Mouse (Mus musculus): Measurements from ENCODE around the gene Nid1.
"Not testable (repeated sequence)": the region's sequence is repeated elsewhere in the genome, so short reads cannot be mapped to it uniquely, and the experiment has no call there.

Gene Nid1

DNA sequence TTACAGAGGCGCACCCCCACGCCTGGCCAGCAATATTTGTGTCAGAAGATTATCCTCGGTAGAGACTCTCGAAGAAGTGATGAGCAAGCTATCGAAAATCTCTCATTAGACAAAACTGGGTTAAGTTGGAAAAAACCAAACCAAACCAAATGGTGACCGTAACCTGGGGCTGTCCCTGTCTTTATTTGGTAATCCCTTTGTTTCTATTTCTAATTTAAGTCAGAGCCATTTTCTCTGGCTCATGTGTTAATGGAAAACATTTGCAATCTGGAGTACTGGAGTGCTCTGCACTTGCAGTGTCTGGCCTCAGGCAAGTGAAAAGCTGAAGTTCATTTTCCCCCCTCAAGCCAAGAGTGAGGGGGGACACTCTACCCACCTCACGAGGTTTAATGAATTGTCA lies 16.9 kb downstream of the Nid1 start:
- DNase-seq = not testable (repeated sequence)

DNA sequence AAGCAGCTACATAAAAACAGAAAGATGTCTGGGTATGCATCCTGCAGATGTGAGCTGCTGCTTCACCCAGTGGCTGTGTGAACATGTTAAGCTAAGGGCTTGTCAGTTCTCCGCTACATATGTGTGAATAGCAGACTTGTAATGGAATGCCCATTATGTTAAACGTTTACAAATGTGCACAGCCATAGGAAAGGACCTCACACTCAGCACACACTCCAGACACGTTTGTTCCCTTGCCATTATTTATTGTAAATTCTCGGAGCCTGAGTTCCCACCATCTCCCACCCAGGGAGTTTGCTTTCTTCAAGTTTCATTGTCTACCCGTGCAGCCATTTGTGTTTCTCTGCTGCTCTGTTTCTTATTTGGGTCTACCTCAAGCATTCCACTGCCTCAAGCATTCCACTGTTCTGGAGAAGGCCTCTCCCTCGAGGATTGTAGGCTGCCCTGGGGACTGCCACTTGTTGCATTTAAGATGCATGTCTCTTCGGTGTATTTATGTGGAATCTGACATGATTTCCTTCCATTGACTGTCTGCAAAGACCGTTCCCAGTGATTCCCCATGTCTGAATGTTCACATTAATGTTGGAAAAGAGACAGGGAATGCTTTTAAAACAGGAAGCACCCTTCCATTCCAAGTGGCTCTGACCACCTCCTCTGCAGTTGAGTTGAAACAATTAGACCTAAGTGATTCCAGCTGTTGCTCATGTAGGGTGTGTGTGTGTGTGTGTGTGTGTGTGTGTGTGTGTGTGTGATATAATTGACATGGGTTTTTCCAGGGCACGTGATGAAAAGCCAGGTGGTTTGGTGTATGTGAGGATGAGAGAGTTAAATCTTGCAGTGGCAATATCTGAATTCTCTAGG lies 18.5 kb downstream of the Nid1 start:
- not testable (repeated sequence) for DNase-seq

DNA sequence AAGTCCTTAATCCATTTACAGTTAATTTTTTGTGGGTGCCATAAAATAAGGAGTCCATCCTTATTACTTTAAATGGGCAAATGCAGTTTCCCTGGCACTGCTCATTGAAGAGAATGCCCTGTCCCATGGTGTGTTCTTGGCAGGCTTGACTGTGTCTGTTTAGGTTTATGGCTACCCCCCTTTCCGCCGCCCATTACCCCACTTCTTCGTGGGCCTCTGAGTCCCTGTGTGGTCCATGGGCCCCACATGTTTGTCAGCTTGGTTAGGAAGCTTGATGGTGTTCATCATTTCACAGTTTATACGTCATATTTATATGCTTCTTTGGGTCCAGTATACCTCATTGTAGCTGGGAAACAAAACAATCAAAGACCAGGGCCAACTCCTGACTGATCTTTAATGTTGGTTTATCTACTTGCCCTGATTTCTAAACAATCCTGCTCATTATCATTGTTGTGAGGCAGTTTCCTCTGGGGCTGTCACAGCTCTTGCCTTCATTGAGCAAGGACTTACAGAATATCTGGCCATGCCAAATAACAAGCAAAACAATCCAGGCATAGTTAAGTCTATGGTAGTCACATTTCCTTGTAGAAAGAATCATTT lies 20.9 kb downstream of the Nid1 start:
- no peak for DNase-seq

DNA sequence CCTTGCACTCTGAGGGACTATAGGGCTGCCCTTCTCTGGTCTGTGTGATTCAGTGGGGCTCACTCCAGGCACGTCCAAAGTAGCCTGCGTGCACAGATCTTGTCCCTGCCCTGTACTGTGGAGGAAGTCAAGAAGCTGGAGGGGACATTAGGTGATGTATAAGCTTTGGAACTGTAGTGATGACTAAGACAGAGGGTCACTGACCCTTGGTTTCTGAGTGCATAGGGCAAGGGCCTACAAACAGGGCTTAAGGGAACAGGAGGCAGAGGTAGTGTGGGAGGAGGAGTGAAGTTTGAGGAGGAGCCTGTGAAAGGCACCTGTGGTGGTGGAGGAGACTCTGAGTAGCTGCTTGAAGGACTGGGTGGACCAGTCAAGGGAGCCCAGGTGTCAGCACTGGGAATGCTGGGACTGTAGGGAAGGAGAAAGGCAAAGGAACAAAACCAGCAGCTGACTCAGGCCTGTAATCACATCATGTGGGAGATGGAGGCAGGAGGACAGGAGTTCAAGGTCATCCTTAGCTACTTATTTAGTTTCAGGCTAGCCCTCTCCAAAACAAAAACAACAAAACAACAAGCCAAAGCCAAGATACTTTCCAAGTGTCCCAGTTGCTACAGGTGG lies 23.3 kb downstream of the Nid1 start:
- no peak for DNase-seq

DNA sequence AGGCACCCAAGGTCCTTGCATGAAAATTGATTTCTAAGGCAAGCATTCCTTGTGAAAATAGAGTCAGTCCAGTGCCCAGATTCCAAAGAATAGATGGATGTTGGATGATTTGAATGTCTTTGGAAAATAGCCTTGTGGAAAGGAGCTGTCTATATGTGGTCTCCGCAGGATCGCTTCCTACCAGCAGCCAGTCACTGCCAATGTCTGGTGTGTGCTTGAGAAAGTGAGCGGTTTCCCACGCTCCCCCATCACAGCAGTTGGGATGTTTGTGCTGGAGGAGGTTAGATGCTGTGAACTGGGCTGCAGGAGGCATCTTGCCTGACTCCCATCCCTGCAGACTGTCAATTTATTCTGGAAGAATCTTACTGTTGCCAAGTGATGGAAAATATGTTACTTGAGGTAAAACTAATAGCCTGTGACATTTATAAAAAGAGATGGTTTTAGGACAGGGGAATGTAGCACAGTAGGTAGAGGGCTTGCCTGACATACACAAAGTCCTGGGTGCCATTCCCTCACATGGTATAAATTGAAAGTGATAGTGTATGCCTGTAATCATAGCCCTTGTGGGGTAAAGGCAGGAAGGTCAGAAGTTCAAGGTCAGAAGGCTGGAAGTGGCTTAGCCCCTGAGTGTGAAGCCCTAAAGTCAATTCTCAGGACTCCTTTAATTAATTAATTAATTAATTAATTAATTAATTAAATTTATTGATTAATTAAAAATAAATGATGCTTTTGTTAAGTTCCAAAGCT lies 24.3 kb downstream of the Nid1 start:
- DNase-seq = no peak

DNA sequence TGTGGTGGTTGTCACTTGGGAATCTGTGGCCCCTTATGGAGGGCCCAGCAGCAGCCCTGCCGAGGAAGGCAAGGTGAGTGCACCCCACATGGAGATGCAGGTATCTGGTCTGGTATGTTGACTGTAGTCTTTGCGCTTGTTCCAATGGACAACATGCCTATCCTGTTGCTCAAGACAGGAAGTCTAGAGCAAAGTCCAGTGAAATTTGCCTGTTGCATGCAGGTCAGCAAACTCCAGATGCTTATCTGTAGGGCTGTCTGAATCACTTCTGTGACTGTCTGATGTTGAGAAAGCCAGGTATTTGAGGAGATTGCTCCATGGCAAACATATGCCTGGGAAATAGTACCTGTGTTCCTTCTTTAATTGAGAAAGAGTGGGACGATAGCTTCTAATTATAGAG lies 26.6 kb downstream of the Nid1 start:
- no peak for DNase-seq

DNA sequence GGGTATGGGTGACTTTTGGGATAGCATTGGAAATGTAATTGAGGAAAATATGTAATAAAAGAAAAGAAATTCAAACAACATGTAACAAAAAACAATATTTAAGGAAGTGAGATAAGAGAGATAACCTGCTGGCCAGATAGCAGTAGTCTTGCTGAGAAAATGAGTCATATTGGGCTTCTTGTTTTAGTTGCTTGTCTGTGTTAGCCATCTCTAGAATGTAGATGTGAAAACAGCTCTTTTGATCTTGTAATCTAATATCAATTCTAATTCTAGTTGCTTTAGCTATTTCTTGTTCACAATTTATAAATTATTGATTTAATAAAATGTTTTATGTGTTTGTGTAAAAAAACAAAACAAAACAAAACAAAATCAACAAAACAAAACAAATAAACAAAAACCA lies 29.9 kb downstream of the Nid1 start:
- not testable (repeated sequence) for DNase-seq

DNA sequence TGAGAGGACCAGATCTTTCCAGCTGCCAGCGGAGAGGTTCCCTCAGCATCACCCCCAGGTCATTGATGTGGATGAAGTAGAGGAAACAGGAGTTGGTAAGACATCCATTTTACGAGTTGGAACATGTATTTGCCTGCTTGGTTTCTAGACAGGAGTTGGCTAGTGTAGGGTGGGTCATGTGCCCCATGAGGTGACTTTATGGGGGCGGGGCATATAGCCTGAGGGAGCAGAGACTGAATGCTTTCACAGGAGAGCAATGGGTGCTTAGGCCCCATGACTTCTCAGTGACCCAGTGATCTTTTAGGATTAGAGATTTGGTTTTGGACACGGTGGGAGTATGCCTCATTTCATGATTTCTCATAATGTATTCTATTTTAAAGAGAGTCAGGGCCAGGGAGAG lies 31.2 kb downstream of the Nid1 start:
- DNase-seq = no peak

DNA sequence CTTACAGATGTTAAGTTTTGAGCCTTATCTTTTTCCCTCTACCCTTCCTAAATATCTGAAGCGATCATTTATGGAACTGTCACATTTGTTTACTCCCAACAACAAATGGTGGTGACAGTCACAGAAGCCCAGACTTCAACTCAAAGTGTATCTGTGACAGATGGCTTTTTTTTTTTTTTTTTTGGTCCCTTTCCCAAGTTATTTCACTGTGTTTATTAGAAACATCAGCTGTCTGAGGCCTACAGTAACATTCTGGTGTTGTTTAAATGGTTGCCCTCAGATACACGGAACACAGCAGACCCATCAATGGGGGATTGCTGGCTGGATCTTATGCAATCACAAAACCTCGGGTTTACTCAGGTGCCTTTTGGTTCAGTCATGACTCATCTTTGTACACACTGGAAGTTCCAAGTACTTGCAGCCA lies 34.0 kb downstream of the Nid1 start:
- DNase-seq = no peak

DNA sequence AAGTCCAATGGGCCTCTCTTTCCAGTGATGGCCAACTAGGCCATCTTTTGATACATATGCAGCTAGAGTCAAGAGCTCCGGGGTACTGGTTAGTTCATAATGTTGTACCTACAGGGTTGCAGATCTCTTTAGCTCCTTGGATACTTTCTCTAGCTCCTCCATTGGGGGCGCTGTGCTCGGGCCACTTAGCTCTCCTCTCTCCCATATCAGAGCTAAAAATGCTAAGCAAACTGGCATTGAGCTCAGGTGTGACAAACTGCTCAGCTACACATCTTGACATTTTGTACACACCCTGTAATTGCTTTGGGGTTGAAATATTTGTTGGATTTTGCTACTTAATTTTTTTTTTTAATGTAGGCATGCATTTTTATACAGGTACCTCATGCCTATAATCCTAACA lies 37.1 kb downstream of the Nid1 start:
- not testable (repeated sequence) for DNase-seq

DNA sequence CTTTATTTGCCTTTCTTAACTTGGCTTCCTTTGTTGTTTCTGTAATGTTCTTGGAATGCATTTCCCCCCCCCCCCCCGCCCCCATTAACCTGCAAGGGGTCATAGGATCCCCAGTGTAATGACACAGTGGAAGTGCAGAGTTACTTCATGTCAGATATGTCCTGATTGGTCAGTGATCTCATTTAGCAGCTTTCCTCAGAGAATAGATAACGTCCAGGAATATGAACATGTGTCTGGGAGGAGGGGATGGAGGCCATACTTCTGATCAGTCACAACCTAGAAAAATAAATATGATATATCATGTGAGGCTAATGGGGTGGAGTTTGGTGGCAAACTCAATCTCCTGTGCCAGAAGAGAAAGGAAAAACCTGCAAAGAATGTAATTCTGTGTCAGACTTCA lies 37.6 kb downstream of the Nid1 start:
- no peak for DNase-seq

DNA sequence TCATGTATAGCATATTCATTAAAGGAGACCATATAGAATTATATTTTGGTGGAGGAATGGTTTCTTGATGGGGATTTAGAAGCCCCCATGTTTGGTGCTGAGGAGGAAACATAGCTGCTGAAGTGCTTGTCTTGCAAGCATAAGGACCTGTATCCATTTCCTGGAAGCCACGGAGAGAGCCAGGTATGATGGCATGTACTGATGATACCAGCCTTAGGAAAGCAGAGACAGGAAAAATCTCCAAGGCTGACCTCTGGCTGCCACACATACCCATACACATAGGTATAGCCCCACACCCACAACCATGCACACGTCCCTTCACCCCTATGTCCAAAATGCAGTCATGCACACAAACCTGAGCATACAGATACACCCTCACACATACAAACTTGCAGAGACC lies 39.2 kb downstream of the Nid1 start:
- no peak for DNase-seq

DNA sequence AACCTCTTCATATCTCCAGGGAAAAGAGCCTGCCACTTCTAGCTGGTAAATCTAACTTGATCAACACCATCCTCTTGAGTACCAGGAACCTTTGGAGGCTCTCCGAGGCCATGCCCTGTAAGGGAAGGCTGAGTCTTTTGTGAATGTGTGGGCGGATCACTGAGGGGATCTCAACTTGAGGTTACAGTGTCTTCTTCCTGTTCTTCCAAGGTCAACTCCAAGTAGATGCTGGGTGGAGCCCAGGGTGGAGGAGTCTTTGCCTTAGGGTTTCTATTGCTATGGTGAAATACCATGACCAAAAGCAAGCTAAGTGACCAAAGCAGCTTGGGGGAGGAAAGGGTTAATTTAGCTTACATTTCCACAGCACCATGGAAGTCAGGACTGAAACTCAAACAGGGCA lies 39.7 kb downstream of the Nid1 start:
- no peak for DNase-seq

DNA sequence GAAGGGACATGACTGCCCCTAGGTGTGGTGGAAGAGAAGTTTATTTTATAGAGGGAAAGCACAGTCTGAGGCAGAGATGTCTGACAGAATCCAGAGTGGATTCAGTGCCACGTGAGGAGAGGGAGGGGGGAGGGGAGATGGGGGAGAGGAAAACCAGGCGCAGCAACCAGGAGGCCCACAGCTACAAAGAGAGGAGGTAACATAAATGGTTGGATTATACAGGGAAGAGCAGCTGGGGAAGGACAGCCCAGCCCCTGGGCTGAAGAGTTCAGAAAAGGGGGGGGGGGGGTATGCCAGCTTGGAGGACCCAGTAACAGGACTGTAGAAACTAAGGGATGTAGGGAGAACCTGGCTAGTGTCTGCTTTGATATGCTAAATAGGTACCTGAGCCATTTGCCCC lies 42.6 kb downstream of the Nid1 start:
- no peak for DNase-seq

DNA sequence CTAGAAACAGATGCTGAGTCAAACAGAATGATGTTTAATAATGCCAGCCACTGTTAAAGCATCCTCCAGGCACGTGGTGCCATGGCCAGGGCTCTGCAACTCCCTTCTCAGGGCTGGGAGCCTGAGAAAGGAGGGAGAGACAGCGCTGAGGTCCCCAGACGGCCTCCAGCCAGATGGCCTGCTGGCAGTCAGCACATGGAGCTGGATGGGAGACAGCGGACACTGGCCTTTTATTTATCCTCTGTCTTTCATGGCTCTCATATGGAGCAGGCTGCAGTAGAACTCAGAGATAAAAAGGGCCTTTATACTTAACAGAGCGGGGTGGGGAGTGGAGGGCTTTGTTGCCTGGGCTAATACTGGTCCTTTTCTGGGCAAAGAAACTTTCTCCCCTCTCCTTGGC lies 43.7 kb downstream of the Nid1 start:
- peak; percentile 65 for DNase-seq

DNA sequence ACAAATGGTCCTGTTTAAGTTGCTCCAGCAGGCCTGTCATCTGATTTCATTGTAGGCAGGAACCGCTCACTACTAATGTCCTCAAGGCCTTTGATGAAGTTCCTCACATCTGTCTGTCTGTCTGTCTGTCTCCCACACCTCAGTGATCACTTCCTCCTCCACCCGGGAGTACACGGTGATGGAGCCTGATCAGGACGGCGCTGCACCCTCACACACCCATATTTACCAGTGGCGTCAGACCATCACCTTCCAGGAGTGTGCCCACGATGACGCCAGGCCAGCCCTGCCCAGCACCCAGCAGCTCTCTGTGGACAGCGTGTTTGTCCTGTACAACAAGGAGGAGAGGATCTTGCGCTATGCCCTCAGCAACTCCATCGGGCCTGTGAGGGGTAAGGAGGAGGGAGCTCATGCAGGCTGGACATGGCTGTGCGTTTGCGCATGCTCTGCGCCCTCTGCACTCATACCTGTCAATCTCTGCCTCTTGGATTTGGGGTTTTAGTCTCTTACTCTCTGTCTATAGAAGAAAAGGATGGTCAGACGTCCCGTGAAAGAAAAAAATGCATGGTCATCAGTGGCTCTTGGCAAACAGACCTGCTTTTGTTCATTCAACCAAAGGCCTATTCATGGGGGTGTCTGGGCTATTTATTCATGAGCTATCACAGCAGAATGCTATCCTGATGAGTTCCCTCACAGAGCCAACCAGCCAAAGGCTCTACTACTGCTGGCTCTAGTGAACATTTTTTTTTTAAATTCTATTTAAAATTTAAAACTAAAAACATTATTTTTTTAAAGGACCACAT lies 44.7 kb downstream of the Nid1 start:
- no peak for DNase-seq

DNA sequence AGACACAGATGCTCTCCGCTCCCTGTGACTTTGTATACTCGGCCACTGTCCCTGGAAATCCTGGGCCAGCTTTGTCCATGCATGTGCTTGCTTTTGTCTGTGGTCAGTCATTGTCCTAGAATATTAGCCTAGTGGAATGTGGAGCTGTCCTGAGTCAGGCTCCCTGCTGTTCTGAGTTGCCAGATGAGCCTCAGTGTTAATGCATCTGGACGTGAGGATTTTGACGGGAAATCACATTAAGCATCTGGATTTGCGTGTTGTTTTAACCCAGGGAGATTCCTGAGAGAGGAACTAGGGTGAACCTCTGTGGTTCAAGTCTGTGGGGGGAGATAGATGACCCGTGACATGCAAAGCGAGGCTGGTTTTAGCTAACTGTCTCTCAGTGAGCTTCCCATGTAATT lies 47.0 kb downstream of the Nid1 start:
- DNase-seq = no peak

DNA sequence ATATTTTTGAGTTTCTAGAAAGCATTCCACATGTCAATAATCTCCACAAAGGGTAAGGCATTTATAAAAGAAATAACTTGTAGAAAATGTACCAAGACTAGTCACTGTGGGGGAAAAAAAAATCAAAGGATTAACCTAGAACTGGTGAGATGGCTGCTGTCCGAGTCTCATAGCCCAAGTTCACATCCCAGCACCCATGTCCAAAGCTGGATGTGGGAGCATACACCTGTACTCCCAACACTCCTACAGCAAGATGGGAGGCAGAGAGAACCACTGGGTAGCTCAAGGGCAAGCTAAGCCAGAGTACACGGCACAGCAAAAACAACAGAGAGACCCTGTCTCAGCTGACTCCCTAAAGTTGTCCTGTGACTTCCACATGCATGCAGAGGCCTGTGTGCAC lies 47.5 kb downstream of the Nid1 start:
- no peak for DNase-seq

DNA sequence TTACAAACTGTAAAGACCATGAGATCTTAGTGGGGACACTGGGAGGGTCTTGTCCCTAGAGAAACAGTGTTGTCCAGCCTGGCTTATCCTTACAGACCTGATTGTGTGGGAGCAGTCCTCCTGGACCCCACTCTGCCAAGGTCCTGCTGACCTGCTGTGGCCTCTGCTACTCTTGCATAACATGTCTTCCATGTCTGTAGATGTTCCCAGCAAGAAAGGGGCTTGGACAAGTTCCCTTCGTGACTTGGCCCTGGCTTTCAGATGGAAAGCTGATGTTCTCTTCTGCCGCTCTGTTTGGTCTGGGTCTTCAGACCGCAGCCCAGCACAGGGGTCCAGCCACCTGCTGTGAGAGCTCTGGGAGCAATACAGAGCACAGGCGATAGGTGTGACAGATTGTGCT lies 48.3 kb downstream of the Nid1 start:
- no peak for DNase-seq

DNA sequence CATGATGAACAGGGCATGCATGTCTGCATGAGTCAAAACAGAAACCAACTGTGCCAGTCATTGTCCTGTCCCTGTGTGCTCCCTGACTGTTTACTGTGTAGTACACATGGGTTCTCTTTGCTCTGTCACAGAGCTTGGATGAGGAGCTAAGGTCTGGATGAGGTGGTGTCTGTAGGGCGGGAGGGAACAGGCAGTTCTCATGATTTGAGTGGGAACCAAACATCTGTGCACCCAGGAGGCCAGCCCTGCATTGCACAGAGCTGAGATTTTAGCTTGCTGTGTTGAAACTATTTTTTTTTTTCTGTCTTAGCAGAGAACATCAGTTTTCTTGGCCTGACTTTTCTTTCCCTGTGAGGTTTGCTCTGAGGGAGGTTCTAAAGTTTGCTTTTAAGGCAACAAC lies 50.5 kb downstream of the Nid1 start:
- no peak for DNase-seq

DNA sequence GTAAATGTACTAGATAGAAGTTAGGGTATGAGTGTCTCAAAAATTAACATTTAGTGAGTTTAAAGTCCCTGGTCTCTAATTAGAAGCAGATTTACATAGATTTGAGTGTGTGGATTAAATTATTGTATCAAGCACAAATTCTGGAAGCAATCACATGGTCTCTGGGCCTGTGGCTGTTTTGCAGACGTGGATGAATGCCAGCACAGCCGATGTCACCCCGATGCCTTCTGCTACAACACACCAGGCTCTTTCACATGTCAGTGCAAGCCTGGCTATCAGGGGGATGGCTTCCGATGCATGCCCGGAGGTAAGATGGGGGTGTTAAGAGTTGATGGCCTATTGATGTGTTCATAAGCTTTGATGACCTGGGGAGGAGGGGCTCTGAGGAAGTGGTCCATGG lies 52.5 kb downstream of the Nid1 start:
- no peak for DNase-seq

DNA sequence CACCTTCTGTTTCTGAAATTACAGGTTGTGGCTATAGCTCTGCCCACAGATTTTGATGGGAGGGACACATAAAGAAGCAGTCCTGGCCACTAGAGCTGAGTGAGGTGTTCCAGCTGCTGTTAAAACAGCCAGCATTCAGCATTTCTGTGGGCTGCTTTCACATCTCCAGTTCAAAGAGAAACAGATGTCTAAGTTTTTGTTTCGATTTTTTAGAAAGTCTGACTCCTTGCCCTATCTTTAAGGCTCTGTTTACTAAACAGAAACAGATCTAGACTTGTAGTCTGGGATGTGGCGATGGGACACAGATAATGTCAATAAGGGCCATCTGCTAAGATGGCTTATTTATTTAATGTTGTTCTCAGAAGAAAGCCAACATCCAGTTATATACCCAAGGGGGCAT lies 54.8 kb downstream of the Nid1 start:
- DNase-seq = no peak

DNA sequence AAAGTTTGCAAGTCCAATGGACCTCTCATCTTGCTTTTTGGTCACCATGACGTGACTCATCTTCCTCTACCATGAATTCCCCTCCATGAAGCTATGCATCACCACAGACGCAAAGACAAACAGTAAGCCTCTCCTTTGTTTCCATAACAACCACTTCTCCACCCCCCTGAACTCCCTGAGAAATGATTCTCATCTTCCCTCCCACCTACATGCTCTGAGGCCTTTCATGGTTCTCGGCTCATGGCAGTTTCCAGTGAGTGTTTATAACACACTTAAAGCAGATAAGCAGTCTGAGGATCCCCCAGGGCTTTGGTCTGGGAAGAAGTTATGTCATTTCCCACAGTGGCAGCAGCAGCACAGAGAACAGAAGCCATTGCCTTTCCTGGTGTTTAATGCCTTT lies 56.2 kb downstream of the Nid1 start:
- no peak for DNase-seq
